Mouse (Mus musculus): ENCODE results near the gene Prkci. TPM values are rescaled to one million over a fixed set of nuclear protein-coding genes. Genes with fewer than 3 reads are reported as not detected.
A peak's percentile ranks its signal among the peaks of the same experiment; 100 is the strongest.

Prkci gene
- polyA plus RNA-seq, 2 experiments: 45.3 to 45.5 TPM

GRCm38 (mm10) chr3:31080791-31081502 lies 85.4 kb downstream of the Prkci start:
- Histone ChIP-seq H3K4me3 (replicated peaks; ENCODE audit: low read length) (no peak overlapping the region), H3K27ac (replicated peaks; ENCODE audit: low read depth, low read length) (no peak overlapping the region), H3K4me1 (ENCODE audit: control insufficient read depth, insufficient read depth, low read length) (peaks cover 10% of the 10 kb centered on the region), H3K9me3 (ENCODE audit: control insufficient read depth, low read length) (no peaks in the 10 kb centered on the region), H3K4me2 (replicated peaks; ENCODE audit: low read depth, low read length, severe bottlenecking) (no peak overlapping the region), H3K27me3 (ENCODE audit: control insufficient read depth, insufficient read depth, low read length) (no peaks in the 10 kb centered on the region), H3K9ac (ENCODE audit: low read depth, low read length, severe bottlenecking) (no peak overlapping the region), H3K36me3 (ENCODE audit: control insufficient read depth, insufficient read depth, low read length) (no peaks in the 10 kb centered on the region)
- ATAC-seq (ENCODE audit: low FRiP score, low read depth) (no peak), DNase-seq (ENCODE audit: low spot score) (no peak)
- TF ChIP-seq POLR2A (IDR thresholded peaks at IDR 0.05; ENCODE audit: borderline replicate concordance, extremely low read depth, insufficient read depth, insufficient read length): no peak
- WGBS: 89% methylated on average over 10 of the region's 10 CpGs

GRCm38 (mm10) chr3:31082838-31083506 lies 87.4 kb downstream of the Prkci start:
- TF ChIP-seq POLR2A (IDR thresholded peaks at IDR 0.05; ENCODE audit: borderline replicate concordance, extremely low read depth, insufficient read depth, insufficient read length): no peak
- Histone ChIP-seq H3K4me3 (replicated peaks; ENCODE audit: low read length) (no peak overlapping the region), H3K36me3 (ENCODE audit: control insufficient read depth, insufficient read depth, low read length) (no peaks in the 10 kb centered on the region), H3K4me2 (replicated peaks; ENCODE audit: low read depth, low read length, severe bottlenecking) (no peak overlapping the region), H3K27ac (replicated peaks; ENCODE audit: low read depth, low read length) (no peak overlapping the region), H3K9me3 (ENCODE audit: control insufficient read depth, low read length) (no peaks in the 10 kb centered on the region), H3K9ac (ENCODE audit: low read depth, low read length, severe bottlenecking) (no peak overlapping the region), H3K27me3 (ENCODE audit: control insufficient read depth, insufficient read depth, low read length) (no peaks in the 10 kb centered on the region), H3K4me1 (ENCODE audit: control insufficient read depth, insufficient read depth, low read length) (peaks cover 10% of the 10 kb centered on the region)
- DNase-seq (ENCODE audit: low spot score): no peak
- 88% methylated on average over 12 of the region's 13 CpGs for WGBS
- no peak for ATAC-seq (ENCODE audit: low FRiP score, low read depth)

GRCm38 (mm10) chr3:31083507-31084245 lies 88.1 kb downstream of the Prkci start:
- no peak overlapping the region for H3K27ac ChIP-seq (replicated peaks; ENCODE audit: low read depth, low read length)
- no peak overlapping the region; the same call in 1 of the 2 replicates for H3K4me2 ChIP-seq (replicated peaks; ENCODE audit: low read depth, low read length, severe bottlenecking)
- H3K9me3 ChIP-seq (ENCODE audit: control insufficient read depth, low read length): no peaks in the 10 kb centered on the region
- no peaks in the 10 kb centered on the region for H3K36me3 ChIP-seq (ENCODE audit: control insufficient read depth, insufficient read depth, low read length)
- peaks cover 10% of the 10 kb centered on the region for H3K4me1 ChIP-seq (ENCODE audit: control insufficient read depth, insufficient read depth, low read length)
- ATAC-seq (ENCODE audit: low FRiP score, low read depth): 0 out of 2 replicates have a peak, but pooled peaks have one; percentile 41
- no peaks in the 10 kb centered on the region for H3K27me3 ChIP-seq (ENCODE audit: control insufficient read depth, insufficient read depth, low read length)
- DNase-seq (ENCODE audit: low spot score): peak; percentile 41
- TF ChIP-seq POLR2A (IDR thresholded peaks at IDR 0.05; ENCODE audit: borderline replicate concordance, extremely low read depth, insufficient read depth, insufficient read length): no peak
- 39% methylated on average over 12 of the region's 12 CpGs for WGBS
- H3K9ac ChIP-seq (ENCODE audit: low read depth, low read length, severe bottlenecking): no peak overlapping the region
- no peak overlapping the region for H3K4me3 ChIP-seq (replicated peaks; ENCODE audit: low read length)

GRCm38 (mm10) chr3:31085000-31085399 lies 89.5 kb downstream of the Prkci start:
- no peaks in the 10 kb centered on the region for H3K36me3 ChIP-seq (ENCODE audit: control insufficient read depth, insufficient read depth, low read length)
- H3K4me1 ChIP-seq (ENCODE audit: control insufficient read depth, insufficient read depth, low read length): peaks cover 16% of the 10 kb centered on the region
- H3K9me3 ChIP-seq (ENCODE audit: control insufficient read depth, low read length): no peaks in the 10 kb centered on the region
- H3K9ac ChIP-seq (ENCODE audit: low read depth, low read length, severe bottlenecking): no peak overlapping the region
- ATAC-seq (ENCODE audit: low FRiP score, low read depth) (no peak), DNase-seq (ENCODE audit: low spot score) (no peak)
- no peaks in the 10 kb centered on the region for H3K27me3 ChIP-seq (ENCODE audit: control insufficient read depth, insufficient read depth, low read length)
- no peak overlapping the region for H3K4me3 ChIP-seq (replicated peaks; ENCODE audit: low read length)
- no peak overlapping the region for H3K27ac ChIP-seq (replicated peaks; ENCODE audit: low read depth, low read length)
- 91% methylated on average over 3 of the region's 3 CpGs for WGBS
- no peak for TF ChIP-seq POLR2A (IDR thresholded peaks at IDR 0.05; ENCODE audit: borderline replicate concordance, extremely low read depth, insufficient read depth, insufficient read length)
- H3K4me2 ChIP-seq (replicated peaks; ENCODE audit: low read depth, low read length, severe bottlenecking): no peak overlapping the region
